Comparison of ENCODE assay signal across 20 mouse cellular contexts in the genomic region with DNA sequence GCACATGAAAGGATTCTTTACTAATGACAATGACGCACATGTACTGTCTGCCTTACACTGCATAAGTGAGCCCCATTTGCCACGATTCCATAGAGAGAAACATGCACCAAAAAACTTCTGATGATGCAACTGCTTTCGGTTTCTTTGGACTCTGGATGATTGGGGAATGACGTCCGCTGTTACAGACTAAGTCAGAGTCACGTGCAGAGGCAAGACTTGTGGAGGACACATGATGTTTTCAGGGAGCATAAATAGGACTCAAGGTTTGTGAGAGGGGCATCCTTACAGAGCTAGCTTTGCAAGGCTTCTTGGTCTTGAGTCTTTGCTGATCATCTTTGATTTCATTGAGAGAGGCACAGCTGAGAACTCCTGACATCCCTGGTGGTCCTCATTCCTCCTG.
"Had no signal": no experiment of that assay in that cellular context is flagged by ENCODE, and none has a peak within 500 bp of the region (broad histone marks: within the 10 kb centered on the region; RNA-seq: fewer than 3 reads in every experiment).

No protein-coding gene starts in this region.

- H3K27ac ChIP-seq: liver, embryonic 15.5 days; lung, embryonic 15.5 days; midbrain, embryonic 10.5 days; midbrain, embryonic 13.5 days; neural tube, embryonic 13.5 days; neural tube, embryonic 15.5 days had no signal

- H3K4me3 ChIP-seq: liver, embryonic 15.5 days; lung, embryonic 15.5 days; midbrain, embryonic 10.5 days; midbrain, embryonic 13.5 days; myocyte; neural tube, embryonic 13.5 days; neural tube, embryonic 15.5 days had no signal

- H3K4me1 ChIP-seq: liver, embryonic 15.5 days; lung, embryonic 15.5 days; midbrain, embryonic 13.5 days; neural tube, embryonic 13.5 days; neural tube, embryonic 15.5 days had no signal

- ATAC-seq: liver, postnatal 0 days; midbrain, embryonic 13.5 days; midbrain, embryonic 16.5 days had no signal

- H3K9ac ChIP-seq: liver, embryonic 15.5 days; liver, postnatal 0 days; lung, embryonic 15.5 days; midbrain, embryonic 13.5 days; neural tube, embryonic 13.5 days; neural tube, embryonic 15.5 days had no signal

- H3K27me3 ChIP-seq: liver, embryonic 15.5 days; lung, embryonic 15.5 days; midbrain, embryonic 13.5 days; neural tube, embryonic 13.5 days; neural tube, embryonic 15.5 days had no signal

- H3K36me3 ChIP-seq: liver, embryonic 15.5 days; lung, embryonic 15.5 days; midbrain, embryonic 10.5 days; midbrain, embryonic 13.5 days; neural tube, embryonic 13.5 days; neural tube, embryonic 15.5 days had no signal

- DNase-seq: liver, postnatal 0 days; lung, adult 2 months; lung, postnatal 10 days; lung, postnatal 4 days; retina, postnatal 1 day; right cerebral cortex, adult 18-20 months; right cerebral cortex, postnatal 25 days; right cerebral cortex, postnatal 4 days; spleen, adult 18-20 months; thymus, adult 18-20 months; thymus, postnatal 14 days; thymus, postnatal 36 days had no signal

- H3K4me2 ChIP-seq: liver, embryonic 15.5 days; lung, embryonic 15.5 days; midbrain, embryonic 13.5 days; neural tube, embryonic 13.5 days; neural tube, embryonic 15.5 days had no signal

- H3K9me3 ChIP-seq: liver, embryonic 15.5 days; lung, embryonic 15.5 days; midbrain, embryonic 10.5 days; midbrain, embryonic 13.5 days; neural tube, embryonic 13.5 days; neural tube, embryonic 15.5 days had no signal
